Mouse (Mus musculus): ENCODE results near the gene Olfr1377.
A peak's percentile ranks its signal among the peaks of the same experiment; 100 is the strongest.
"Not testable (repeated sequence)": the region's sequence is repeated elsewhere in the genome, so short reads cannot be mapped to it uniquely, and the experiment has no call there.

Olfr1377 gene

DNA sequence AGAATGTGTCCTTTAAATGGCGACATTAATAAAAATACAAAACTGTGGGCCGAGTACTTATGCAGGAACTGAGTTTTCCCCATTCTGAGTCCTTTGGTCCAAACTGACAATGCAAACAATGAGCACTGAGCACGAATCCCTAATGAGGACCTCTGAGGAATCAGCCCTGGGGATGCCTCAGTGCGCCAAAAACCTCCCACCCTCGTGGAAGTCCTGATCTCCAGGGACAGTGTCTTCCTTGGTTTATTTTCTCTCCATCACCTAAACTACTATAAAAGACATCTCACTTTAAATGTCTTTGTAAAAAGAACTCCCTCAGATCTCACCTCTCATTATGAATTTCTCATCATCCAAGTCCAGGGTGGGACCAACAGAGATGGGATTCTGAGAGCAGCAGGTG is at the start of gene Olfr1377:
Gene Olfr1377 (plus strand): TSS at position 301 of the 400 bp plus-strand sequence.
- no peak for DNase-seq

DNA sequence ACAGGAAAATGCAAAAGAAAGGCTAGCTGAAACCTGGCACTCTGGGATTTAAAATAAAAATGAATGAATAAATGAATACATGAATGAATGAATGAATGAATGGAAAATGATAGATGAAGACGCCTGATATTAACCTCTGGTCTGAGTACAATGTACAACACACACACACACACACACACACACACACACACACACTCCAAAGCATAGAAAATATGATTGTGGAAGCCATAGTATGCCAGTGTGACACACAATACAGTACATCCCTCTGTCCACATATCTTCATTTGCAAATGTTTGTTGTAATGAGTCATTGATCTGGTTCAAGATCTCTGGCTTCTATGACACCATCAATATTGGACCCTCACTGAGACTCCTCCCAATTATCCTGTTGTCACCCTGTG is 49.7 kb upstream of the Olfr1377 start:
- DNase-seq, result no peak

DNA sequence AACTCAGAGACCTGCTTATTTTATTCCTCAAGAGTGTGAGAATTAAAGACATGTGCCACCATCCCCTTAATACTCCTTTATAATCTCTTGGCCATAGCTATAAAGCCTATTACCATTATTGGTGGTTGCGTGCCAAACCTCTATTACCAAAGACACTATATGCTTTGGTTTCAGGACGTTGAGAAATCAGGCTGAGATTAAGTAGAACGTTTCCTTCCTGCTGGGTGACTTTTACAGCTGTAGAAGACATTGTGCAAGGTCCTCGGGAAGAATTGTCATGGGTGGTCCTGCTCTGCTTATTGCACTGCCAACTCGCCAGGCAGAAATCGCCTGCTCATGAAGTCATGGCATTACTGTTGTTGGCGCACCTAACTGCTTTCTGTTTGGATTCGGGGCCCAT is 43.3 kb upstream of the Olfr1377 start:
- no peak for DNase-seq

DNA sequence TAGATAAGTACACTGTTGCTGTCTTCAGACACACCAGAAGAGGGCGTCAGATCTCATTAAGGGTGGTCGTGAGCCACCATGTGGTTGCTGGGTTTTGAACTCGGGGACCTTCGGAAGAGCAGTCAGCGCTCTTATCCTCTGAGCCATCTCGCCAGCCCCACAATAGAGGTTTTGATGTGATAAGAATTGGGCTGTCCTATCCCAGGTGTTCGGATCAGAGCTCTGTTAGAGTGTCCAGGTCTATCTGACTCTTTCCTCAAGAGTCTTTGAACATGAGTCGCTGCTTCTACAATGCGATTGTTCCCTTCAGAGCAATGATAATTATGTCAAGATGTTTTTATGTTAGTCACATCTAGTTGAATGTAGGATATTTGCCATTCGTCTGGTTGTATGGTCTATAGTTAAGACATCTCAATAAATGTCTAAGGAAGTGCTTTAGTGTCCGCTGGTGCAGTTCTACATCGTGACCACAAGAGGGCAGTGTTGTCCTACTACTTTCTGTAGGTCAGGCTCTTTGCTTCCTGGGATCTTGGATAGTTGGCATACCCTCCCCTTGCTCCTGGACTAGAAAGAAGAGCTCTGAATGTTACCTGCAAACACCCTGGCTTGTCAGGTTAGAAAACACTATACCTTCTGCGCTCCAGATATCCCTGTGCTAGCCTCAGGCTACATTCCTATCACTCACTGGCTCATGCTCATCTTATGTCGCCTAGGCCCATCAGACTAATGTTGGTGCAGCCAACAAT is 42.0 kb upstream of the Olfr1377 start:
- peak; percentile 53 for DNase-seq

DNA sequence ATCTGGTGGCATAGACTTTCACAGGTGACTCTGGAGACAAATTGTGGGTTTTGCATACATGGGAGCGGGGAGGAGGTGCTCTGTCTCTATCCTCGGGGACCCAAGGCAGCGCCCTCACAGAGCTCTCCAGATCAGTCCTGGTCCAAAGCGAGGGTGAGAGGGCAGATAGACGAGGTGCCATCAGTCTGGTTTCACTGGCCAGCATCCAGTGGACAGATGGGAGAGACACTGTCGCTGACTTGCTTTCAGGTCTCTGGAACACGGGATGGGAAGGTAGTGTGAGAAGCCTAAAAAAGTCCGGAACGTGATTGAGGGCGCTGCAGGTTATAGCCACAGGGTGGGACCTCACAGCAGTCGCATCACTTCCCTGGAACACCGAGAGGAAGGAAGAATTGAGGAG is 39.4 kb upstream of the Olfr1377 start:
- no peak for DNase-seq

DNA sequence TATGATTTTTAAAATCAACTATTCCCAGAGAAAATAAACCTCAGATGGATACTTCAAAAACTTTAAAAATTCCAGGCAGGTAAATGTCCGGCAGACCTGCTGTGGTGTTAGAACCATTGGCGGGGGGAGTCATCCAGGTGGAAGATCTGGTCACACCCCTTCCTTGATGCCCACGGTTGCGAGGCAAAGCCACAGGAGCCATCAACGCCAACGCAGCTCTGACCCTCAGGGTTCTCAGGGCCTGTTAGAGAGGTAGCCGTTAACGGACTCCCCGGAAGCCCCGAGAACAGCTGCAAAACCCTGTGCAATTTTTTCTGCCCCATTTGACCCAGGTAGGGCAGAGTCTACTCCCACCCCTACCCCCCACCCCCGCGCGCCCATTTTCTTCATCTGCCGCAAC is 38.3 kb upstream of the Olfr1377 start, which contains the start of gene 4933414I15Rik:
Gene 4933414I15Rik (minus strand): TSS at position 260 of the 400 bp plus-strand sequence.
- DNase-seq, result no peak

DNA sequence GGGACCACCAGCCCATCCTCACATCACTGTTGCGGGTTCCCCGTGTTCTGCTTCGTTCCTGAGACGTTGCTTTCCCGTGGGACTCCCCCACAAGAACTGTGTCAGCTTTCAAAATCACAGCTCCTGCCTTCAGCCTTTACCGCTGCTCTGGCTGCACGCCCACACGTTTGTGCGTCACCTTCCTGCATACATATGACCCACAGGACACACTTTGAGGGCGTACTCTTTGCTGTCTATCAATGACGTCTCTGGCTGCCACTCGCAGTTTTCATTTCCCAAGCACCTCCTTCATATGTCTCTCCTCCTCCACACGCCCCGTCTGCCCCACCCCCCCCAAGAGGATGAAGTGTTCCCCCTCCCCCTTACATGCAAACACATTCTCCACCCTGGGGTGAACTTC is 29.5 kb upstream of the Olfr1377 start:
- no peak for DNase-seq

DNA sequence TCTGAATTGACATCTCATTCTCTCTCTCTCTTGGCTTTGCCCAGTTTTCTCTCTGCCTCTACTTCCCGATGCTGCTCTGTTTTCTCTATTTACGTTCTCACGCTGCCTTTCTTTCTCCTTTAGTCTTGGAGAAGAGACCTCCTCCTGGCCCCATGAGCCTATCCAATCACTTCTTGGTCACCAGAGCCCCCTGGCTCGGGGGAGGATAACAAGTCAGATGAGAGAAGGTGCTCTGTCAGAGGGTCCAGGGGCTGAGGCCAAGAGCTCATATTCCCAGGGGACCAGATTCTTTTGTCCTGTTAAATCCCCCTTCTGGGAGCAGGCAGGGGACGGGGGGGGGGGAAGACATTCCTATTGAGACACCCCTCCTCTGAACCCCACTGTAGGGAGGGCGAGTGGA is 28.1 kb upstream of the Olfr1377 start, which contains the start of gene Prop1:
Gene Prop1 (minus strand): TSS at position 101 of the 400 bp plus-strand sequence.
- no peak for DNase-seq

DNA sequence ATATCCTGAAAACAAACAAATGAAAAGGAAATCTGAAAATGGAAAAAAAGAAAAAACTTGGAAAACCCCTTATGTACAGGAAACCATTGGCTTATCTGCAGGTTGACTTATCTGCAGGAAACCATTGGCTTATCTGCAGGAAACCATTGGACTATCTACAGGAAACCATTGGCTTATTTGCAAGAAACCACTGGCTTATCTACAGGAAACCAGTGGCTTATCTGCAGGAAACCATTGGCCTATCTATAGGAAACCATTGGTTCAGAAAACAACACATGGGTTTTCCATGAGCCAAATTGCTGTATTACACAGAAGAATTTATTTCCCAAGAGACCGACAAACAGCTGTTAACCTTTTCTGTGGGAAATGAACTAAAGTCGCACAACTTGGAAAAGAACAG is 16.9 kb upstream of the Olfr1377 start:
- DNase-seq, result no peak

DNA sequence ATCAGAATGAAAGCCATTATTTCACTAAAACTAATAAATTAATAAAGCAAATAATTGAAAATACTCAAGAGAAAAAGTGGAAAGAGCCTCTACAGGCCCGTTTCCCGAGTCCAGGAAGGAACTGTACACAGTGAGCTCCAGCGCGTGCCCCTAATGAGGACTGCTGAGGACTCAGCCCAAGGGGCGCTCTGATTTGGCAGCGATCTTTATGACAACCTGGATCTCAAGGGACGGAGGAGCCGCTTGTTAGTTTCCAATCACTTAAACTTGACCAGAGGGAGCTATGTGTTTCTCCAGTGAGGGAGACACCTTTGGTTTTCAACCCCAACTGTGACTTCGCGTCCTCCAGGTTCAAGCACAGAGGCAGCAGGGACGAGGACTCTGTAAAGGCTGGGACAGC is 15.5 kb upstream of the Olfr1377 start, which contains the start of gene Olfr1378:
Gene Olfr1378 (plus strand): TSS at position 301 of the 400 bp plus-strand sequence.
- DNase-seq, result no peak

DNA sequence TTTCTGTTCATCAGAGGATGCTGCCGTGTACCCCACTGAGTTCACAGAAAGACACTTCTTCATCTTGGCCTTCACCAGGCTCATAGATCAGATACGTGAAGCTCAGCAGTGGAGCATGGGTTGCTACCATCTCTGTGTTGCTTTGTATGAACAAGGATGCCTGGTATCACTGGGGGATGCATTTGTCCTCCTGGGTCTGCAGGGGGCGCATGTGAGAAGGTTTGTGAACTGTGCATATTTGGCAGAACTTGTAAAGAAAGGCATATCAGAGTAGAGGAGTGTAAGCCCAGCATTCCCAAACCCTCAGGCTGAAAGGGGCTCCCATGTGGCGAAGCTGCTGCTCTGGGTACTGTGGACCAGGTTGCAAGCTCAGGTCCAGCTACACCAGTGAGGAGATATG is 4.6 kb upstream of the Olfr1377 start:
- no peak for DNase-seq

DNA sequence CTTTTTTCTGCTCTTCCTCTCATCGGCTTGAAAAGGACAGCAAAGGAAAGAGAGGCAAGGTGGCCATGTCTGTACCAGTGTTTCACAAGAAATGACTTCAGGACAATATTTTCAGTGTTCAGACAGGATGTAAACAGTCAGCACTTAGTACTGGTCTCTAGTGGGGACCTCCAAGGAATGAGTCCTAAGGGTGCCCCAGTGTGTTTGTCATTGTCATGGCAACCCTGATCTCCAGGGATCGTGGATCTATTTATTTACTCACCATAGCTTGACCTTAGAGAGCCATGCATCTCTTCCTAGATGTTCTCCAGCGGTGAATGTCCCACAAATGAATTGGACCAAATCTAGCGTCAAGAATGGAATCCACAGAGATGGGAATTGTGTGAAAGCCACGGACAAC is 21.5 kb downstream of the Olfr1377 start, which contains the start of gene Olfr51:
Gene Olfr51 (plus strand): TSS at position 301 of the 400 bp plus-strand sequence.
- no peak for DNase-seq

DNA sequence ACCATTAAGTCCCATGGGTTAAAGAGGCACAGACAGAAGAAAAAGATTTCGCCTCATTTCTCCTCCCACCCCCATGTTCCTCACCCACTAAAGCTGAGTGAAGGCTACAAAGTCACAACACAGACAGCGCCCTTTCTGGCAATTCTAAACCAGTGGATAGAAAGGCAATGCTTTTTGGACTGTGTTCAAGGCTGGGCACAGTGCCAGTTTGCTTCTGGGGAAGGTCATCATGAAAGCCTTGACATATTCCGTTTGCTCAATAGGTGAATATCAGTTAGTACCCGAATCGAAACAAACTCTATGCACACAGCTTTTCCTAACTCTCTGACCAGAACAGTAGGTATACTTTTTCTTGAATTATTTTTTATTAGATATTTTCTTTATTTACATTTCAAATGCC is 30.1 kb downstream of the Olfr1377 start:
- DNase-seq, result no peak

DNA sequence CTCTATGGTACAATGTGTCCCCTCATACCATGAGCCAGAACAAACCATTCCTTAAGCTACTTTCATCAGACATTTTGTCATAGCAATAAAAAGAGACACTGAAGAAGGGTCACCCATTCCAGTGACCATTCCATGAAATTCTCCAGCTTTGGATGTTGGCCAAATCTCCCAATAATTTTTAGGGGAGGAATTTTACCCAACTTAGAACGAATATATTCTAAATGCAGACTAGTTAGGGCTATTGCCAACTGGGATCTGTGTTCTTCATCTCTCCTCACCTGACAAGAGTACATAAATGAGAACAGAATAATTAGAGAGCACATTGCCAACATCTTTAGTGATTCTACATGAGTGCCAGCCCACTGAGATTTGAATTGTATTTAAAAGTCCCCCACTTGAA is 32.2 kb downstream of the Olfr1377 start, which contains the start of gene Olfr54:
Gene Olfr54 (plus strand): TSS at position 301 of the 400 bp plus-strand sequence.
- no peak for DNase-seq

DNA sequence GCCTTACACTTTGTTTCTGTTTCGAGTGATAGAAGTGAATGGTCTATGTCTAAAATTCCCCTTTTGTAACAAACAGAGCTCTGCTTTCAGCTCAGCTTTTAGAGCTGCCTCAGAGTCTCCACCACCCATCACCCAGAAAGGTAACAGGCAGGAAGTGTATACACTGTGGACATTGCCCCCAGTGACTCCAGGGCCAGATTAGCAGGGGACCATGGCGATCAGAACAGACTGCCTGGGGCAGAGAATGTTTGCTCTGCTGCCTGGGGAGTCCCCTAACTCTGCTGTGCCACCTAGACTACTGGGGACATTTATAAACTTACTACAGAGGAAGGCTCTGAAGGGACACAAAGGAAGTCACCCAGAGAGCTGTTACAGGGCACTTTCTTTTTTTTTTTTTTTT is 34.6 kb downstream of the Olfr1377 start:
- DNase-seq, result no peak

DNA sequence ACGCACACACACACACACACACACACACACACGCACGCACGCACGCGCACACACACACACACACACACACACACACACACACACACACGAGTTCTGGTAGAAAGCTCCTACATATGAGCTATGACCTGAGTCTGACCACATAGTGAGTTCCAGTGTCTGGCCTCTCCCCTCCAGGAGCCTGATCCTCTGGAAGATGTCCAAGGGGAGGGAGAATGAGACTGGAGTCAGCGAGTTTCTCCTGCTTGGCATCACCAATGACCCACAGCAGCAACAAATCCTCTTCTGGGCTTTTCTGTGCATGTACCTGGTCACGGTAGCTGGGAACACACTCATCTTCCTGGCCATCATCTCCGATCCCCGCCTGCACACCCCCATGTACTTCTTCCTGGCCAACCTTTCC is 45.0 kb downstream of the Olfr1377 start:
- not testable (repeated sequence) for DNase-seq

DNA sequence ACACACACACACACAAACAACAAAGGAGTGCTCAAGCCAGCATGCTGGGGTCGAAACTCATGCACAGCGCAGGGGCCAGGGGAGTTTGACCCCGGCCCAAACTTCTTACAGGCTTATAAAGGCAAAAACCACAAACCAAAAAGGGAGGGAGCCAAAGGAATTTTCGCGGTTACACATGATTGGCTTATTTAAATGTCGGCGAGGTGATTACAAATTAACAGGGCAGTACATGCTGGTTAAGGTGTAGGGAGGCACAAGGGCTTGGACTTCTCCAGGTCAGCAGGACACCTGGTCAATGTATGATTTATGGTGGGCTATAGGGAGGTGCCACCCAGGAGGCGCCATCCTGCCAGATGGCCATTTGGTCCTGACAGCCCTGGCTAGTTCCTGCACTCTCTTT is 47.6 kb downstream of the Olfr1377 start:
- DNase-seq, result not testable (repeated sequence)

DNA sequence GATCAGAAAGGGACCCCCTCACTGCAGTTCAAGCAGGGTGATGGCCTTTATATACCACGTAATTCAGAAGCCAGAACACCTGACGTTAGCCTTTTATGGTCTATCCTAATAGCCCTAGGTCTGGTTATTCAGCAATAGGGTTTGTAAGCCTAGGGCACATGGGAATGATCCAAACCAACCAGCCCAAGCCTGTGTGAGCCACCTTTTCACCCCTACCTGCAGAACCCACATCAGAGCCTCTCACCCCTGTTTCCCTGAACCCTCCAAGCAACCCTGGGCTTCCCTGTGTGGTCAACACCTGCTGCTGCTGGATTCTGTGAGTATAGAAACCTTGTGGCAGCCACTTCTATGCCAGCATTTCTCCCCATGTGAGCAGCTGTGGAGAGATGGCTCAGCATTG is 48.5 kb downstream of the Olfr1377 start:
- DNase-seq, result no peak

DNA sequence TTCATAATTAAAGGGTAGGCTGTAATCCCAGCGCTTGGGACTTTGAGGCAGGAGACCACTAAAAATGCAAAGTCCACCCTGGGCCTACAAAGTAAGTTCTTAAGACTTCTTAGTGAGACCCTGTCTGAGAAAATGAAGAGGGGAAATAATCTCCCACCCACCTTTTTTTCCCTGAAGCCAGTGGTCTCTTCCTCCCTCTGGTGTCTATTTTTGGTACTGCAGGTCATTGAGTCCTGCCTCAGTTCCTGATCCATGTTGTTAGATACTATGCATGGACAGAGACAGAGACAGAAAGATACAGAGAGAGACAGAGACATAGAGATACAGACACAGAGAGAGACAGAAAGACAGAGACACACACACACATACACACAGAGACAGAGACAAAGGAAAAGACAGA is 51.1 kb downstream of the Olfr1377 start:
- DNase-seq, result no peak

DNA sequence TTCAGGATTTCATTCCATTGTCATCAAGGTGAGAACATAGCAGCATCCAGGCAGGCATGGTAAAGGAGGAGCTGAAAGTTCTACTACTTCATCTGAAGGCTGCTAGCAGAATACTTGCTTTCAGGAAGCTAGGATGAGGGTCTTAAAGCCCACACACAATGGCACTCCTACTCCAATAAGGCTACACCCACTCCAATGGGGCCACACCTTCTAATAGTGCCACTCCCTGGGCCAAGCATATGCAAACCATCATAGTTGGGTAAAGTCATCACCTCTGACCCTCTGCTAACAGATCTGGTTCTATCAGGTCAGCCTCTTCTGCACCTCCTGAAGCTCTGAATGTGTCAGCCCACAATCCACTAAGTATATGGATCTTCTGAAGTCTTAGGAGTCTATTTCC is 52.4 kb downstream of the Olfr1377 start:
- not testable (repeated sequence) for DNase-seq

DNA sequence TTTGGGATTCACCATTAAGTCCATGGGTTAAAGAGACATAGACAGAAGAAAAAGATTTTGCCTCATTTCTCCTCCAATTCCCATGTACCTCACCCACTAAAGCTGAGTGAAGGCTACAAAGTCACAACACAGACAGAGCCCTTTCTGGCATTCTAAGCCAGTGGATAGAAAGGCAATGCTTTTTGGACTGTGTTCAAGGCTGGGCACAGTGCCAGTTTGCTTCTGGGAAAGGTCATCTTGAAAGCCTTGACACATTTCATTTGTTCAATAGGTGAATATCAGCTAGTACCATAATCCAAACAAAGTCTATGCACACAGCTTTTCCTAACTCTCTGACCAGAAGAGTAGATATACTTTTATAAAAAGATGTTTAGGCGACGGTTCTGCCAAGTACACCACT is 54.2 kb downstream of the Olfr1377 start:
- DNase-seq, result no peak
